Mouse (Mus musculus) inflammation-experienced regulatory T-cells (primary cell): ENCODE data around the gene Hmgb4. TPM values are rescaled to one million over a fixed set of nuclear protein-coding genes. Genes with fewer than 3 reads are reported as not detected.

Experiments used
- polyA plus RNA-seq, 2 experiments: library from polyadenylated mRNA; unstranded; fragments of 100-300 nt; shearing (Covaris generic); gene quantifications; one replicate each; pipeline ENCODE4 v1.2.1; 2017

Gene Hmgb4
- not detected for polyA plus RNA-seq

DNA sequence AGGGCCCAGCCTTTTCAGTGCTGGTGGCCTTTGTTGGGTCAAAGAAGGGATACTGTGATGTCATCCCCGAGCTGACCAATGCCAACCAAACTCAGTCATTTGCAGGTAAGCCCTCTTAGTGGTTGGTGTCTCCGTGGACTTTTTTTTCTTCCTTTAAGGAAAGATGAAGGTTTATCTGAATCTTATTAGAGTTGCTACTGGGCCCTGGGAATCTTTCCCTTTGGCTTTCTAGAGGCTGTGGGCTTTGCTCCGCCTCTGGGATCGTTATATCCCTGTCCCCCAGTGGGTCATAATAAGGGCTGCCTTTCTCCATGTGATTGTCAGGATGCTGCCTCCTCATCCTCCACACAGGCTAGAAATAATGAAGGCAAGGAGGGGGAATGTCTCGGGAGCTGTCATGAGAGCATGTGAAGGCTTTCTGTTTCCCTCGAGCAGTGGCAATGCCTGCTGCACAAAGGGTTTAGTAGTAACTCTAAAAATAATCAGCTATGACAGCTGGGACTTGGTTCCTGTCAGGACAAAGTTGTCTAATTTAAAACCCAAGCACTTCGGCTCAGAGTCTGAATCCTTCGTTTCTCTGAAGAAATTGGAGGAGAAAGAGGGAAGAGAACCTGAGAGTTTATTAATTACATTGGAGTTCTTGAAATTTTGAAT, at the start of gene Hmgb4:
Gene Hmgb4 (minus strand): TSS at position 51 of the 654 bp plus-strand sequence.

